Mouse (Mus musculus) forebrain, embryonic 12.5 days (tissue): ENCODE measurements at regions not wholly inside any gene's neighbourhood (a gene's known extent, or its start where the extent isn't known, plus 50 kb on each side); places are given as distances from the start of the nearest gene placed in this dataset.

Experiments used
- ATAC-seq: fragments of 200-750 bp; cut with Nextera tagmentation; 2 replicates; pipeline ENCODE4 v1.8.0; 2017; ENCODE audit warnings: moderate TSS enrichment; ENCODE audit not compliant: low FRiP score
- H3K27ac ChIP-seq: fragments of 300-500 bp; sonication (generic); 2 replicates; pipeline ENCODE4 v1.5.1; 2016; ENCODE audit warnings: mild to moderate bottlenecking
- H3K27me3 ChIP-seq: fragments of 300-500 bp; sonication (generic); 2 replicates; pipeline ENCODE4 v1.6.1; 2016; ENCODE audit warnings: mild to moderate bottlenecking
- H3K36me3 ChIP-seq: fragments of 300-500 bp; sonication (generic); replicated peaks from 2 replicates; pipeline ENCODE4 v1.6.1; 2016; ENCODE audit warnings: mild to moderate bottlenecking
- H3K4me1 ChIP-seq: fragments of 300-500 bp; sonication (generic); 2 replicates; pipeline ENCODE4 v1.6.1; 2016
- H3K4me2 ChIP-seq: fragments of 300-500 bp; sonication (generic); 2 replicates; pipeline ENCODE4 v1.6.1; 2016; ENCODE audit warnings: mild to moderate bottlenecking, moderate library complexity
- H3K4me3 ChIP-seq: fragments of 300-500 bp; sonication (generic); replicated peaks from 2 replicates; pipeline ENCODE4 v1.5.1; 2016; ENCODE audit warnings: mild to moderate bottlenecking
- H3K9ac ChIP-seq: fragments of 300-500 bp; sonication (generic); 2 replicates; pipeline ENCODE4 v1.6.1; 2016; ENCODE audit warnings: mild to moderate bottlenecking
- H3K9me3 ChIP-seq: fragments of 300-500 bp; sonication (generic); 2 replicates; pipeline ENCODE4 v1.6.1; 2016
- WGBS: fragments of 180-500 bp; shearing (Covaris S2); methylation state at CpG from one replicate; pipeline ENCODE4 v1.1.7; 2016; 5-methylcytosine and 5-hydroxymethylcytosine counted together

GRCm38 (mm10) chr3:149338684-149339373, 348.5 kb upstream of the Adgrl2 start:
- H3K4me3 ChIP-seq: no peak overlapping the region
- H3K9ac ChIP-seq: no peak overlapping the region
- peaks cover 9% of the 10 kb centered on the region; the same call in 1 of the 2 replicates for H3K27me3 ChIP-seq
- 49% methylated on average over 7 of the region's 7 CpGs for whole genome bisulfite sequencing
- no peaks in the 10 kb centered on the region for H3K36me3 ChIP-seq
- H3K27ac ChIP-seq: no peak overlapping the region
- H3K4me2 ChIP-seq: no peak overlapping the region
- ATAC-seq: no peak; the same call in 1 of the 2 replicates
- no peaks in the 10 kb centered on the region for H3K9me3 ChIP-seq
- peaks cover 11% of the 10 kb centered on the region; the same call in 1 of the 2 replicates for H3K4me1 ChIP-seq

- Histone ChIP-seq H3K9ac (no peak overlapping the region), H3K36me3 (no peaks in the 10 kb centered on the region), H3K27me3 (peaks cover 17% of the 10 kb centered on the region), H3K9me3 (no peaks in the 10 kb centered on the region), H3K4me2 (no peak overlapping the region), H3K4me3 (no peak overlapping the region), H3K4me1 (peaks cover 38% of the 10 kb centered on the region), H3K27ac (no peak overlapping the region)
- WGBS: 81% methylated on average over 6 of the region's 6 CpGs
- no peak for ATAC-seq
These were observed 344.9 kb upstream of the Adgrl2 start for GRCm38 (mm10) chr3:149335259-149335658.

GRCm38 (mm10) chr3:149333607-149334006, 343.3 kb upstream of the Adgrl2 start:
- Histone ChIP-seq H3K36me3 (no peaks in the 10 kb centered on the region), H3K4me1 (peaks cover 36% of the 10 kb centered on the region), H3K4me2 (no peak overlapping the region), H3K9ac (no peak overlapping the region), H3K4me3 (no peak overlapping the region), H3K9me3 (no peaks in the 10 kb centered on the region), H3K27me3 (peaks cover 17% of the 10 kb centered on the region), H3K27ac (no peak overlapping the region)
- ATAC-seq: no peak
- WGBS: 49% methylated on average over 5 of the region's 5 CpGs

GRCm38 (mm10) chr3:149333131-149333530, 342.8 kb upstream of the Adgrl2 start:
- H3K9me3 ChIP-seq: no peaks in the 10 kb centered on the region
- peaks cover 17% of the 10 kb centered on the region for H3K27me3 ChIP-seq
- no peaks in the 10 kb centered on the region for H3K36me3 ChIP-seq
- H3K4me1 ChIP-seq: peaks cover 35% of the 10 kb centered on the region
- H3K4me3 ChIP-seq: no peak overlapping the region
- no peak overlapping the region for H3K4me2 ChIP-seq
- no peak for ATAC-seq
- 30% methylated on average over 10 of the region's 10 CpGs for WGBS
- H3K27ac ChIP-seq: no peak overlapping the region
- no peak overlapping the region for H3K9ac ChIP-seq

- WGBS: 10% methylated on average over 4 of the region's 4 CpGs
- Histone ChIP-seq H3K27ac (no peak overlapping the region), H3K4me1 (peaks cover 35% of the 10 kb centered on the region), H3K27me3 (peaks cover 17% of the 10 kb centered on the region), H3K9me3 (no peaks in the 10 kb centered on the region), H3K4me2 (no peak overlapping the region), H3K4me3 (no peak overlapping the region), H3K9ac (no peak overlapping the region), H3K36me3 (no peaks in the 10 kb centered on the region)
- no peak for ATAC-seq
These were observed 341.8 kb upstream of the Adgrl2 start for GRCm38 (mm10) chr3:149332105-149332504.

GRCm38 (mm10) chr3:149331251-149331960, 341.1 kb upstream of the Adgrl2 start:
- no peaks in the 10 kb centered on the region for H3K36me3 ChIP-seq
- H3K4me2 ChIP-seq: no peak overlapping the region
- peak; percentile 58 for ATAC-seq
- no peaks in the 10 kb centered on the region for H3K9me3 ChIP-seq
- peaks cover 17% of the 10 kb centered on the region for H3K27me3 ChIP-seq
- no peak overlapping the region for H3K9ac ChIP-seq
- 4% methylated on average over 7 of the region's 7 CpGs for WGBS
- H3K4me3 ChIP-seq: no peak overlapping the region
- H3K27ac ChIP-seq: no peak overlapping the region
- H3K4me1 ChIP-seq: peaks cover 35% of the 10 kb centered on the region

- Histone ChIP-seq H3K4me3 (no peak overlapping the region), H3K9me3 (no peaks in the 10 kb centered on the region), H3K27ac (no peak overlapping the region), H3K27me3 (peaks cover 17% of the 10 kb centered on the region), H3K4me2 (no peak overlapping the region), H3K36me3 (no peaks in the 10 kb centered on the region), H3K4me1 (peaks cover 35% of the 10 kb centered on the region), H3K9ac (no peak overlapping the region)
- 63% methylated on average over 10 of the region's 10 CpGs for WGBS
- no peak for ATAC-seq
These were observed 340.4 kb upstream of the Adgrl2 start for GRCm38 (mm10) chr3:149330716-149331115.

- no peaks in the 10 kb centered on the region for H3K36me3 ChIP-seq
- peaks cover 35% of the 10 kb centered on the region for H3K4me1 ChIP-seq
- H3K4me3 ChIP-seq: no peak overlapping the region
- H3K27me3 ChIP-seq: peaks cover 14% of the 10 kb centered on the region
- 82% methylated on average over 10 of the region's 10 CpGs for WGBS
- H3K27ac ChIP-seq: no peak overlapping the region
- no peaks in the 10 kb centered on the region for H3K9me3 ChIP-seq
- no peak overlapping the region for H3K9ac ChIP-seq
- no peak for ATAC-seq
- H3K4me2 ChIP-seq: no peak overlapping the region
These were observed 339.7 kb upstream of the Adgrl2 start for GRCm38 (mm10) chr3:149330041-149330440.

GRCm38 (mm10) chr3:149329615-149330014, 339.3 kb upstream of the Adgrl2 start:
- Histone ChIP-seq H3K9ac (no peak overlapping the region), H3K36me3 (no peaks in the 10 kb centered on the region), H3K27ac (no peak overlapping the region), H3K27me3 (peaks cover 10% of the 10 kb centered on the region), H3K4me3 (no peak overlapping the region), H3K4me1 (peaks cover 33% of the 10 kb centered on the region), H3K4me2 (no peak overlapping the region), H3K9me3 (no peaks in the 10 kb centered on the region)
- ATAC-seq: no peak
- 89% methylated on average over 6 of the region's 6 CpGs for WGBS

- H3K4me2 ChIP-seq: no peak overlapping the region
- H3K9me3 ChIP-seq: no peaks in the 10 kb centered on the region
- H3K27ac ChIP-seq: no peak overlapping the region
- H3K9ac ChIP-seq: no peak overlapping the region
- H3K36me3 ChIP-seq: no peaks in the 10 kb centered on the region
- peaks cover 12% of the 10 kb centered on the region for H3K4me1 ChIP-seq
- WGBS: 69% methylated on average over 5 of the region's 5 CpGs
- no peak for ATAC-seq
- H3K27me3 ChIP-seq: no peaks in the 10 kb centered on the region
- no peak overlapping the region for H3K4me3 ChIP-seq
These were observed 336.3 kb upstream of the Adgrl2 start for GRCm38 (mm10) chr3:149326664-149327063.

GRCm38 (mm10) chr3:149324088-149324487, 333.7 kb upstream of the Adgrl2 start:
- Histone ChIP-seq H3K27ac (no peak overlapping the region), H3K36me3 (no peaks in the 10 kb centered on the region), H3K27me3 (no peaks in the 10 kb centered on the region), H3K4me1 (no peaks in the 10 kb centered on the region), H3K9ac (no peak overlapping the region), H3K4me2 (no peak overlapping the region), H3K9me3 (no peaks in the 10 kb centered on the region), H3K4me3 (no peak overlapping the region)
- no peak for ATAC-seq
- 64% methylated on average over 2 of the region's 2 CpGs for WGBS

- Histone ChIP-seq H3K27ac (no peak overlapping the region), H3K4me2 (no peak overlapping the region), H3K27me3 (no peaks in the 10 kb centered on the region), H3K9ac (no peak overlapping the region), H3K9me3 (no peaks in the 10 kb centered on the region), H3K4me3 (no peak overlapping the region), H3K36me3 (no peaks in the 10 kb centered on the region), H3K4me1 (peaks cover 7% of the 10 kb centered on the region)
- 60% methylated on average over 9 of the region's 9 CpGs for WGBS
- no peak for ATAC-seq
These were observed 328.4 kb upstream of the Adgrl2 start for GRCm38 (mm10) chr3:149318728-149319127.

- Histone ChIP-seq H3K4me1 (peaks cover 12% of the 10 kb centered on the region), H3K36me3 (no peaks in the 10 kb centered on the region), H3K9me3 (no peaks in the 10 kb centered on the region), H3K27ac (no peak overlapping the region), H3K4me3 (no peak overlapping the region), H3K9ac (no peak overlapping the region), H3K27me3 (no peaks in the 10 kb centered on the region), H3K4me2 (no peak overlapping the region)
- 35% methylated on average over 4 of the region's 4 CpGs for WGBS
- no peak for ATAC-seq
These were observed 323.9 kb upstream of the Adgrl2 start for GRCm38 (mm10) chr3:149314258-149314657.
